Comparison of ENCODE assay signal across 8 mouse cellular contexts in genomic region chr17:29457795-29458560, GRCm38 (mm10). TPM values are rescaled to one million over a fixed set of nuclear protein-coding genes. Genes with fewer than 3 reads are reported as not detected.
DNase-seq lines count a peak whose midpoint lies in the region; ATAC-seq and TF ChIP-seq lines count a peak whose summit lies in the region.

No protein-coding gene starts in this region.

- intact Hi-C loops in gastrocnemius, postnatal 14 days (cut with DNase I; ENCODE audit: low total_unique reads) = no loop called here

- H3K4me3 ChIP-seq in ES-E14 (ENCODE audit: insufficient read depth in 1 of 2, low read depth in 1 of 2, low read length in 2 of 2, poor library complexity in 1 of 2, severe bottlenecking in 1 of 2) = no peak overlapping the region
- no peak overlapping the region for H3K4me3 ChIP-seq in hindbrain, postnatal 0 days (ENCODE audit: low read length)

- peaks cover 12 to 39% of the 10 kb centered on the region in 2 experiments for H3K4me1 ChIP-seq in ES-E14 (ENCODE audit: control insufficient read depth in 2 of 2, insufficient read depth in 2 of 2, low read length in 2 of 2, poor library complexity in 1 of 2)
- peaks cover 13% of the 10 kb centered on the region for H3K4me1 ChIP-seq in hindbrain, postnatal 0 days (ENCODE audit: insufficient read depth, low read length)

- ATAC-seq in hindbrain, postnatal 0 days = no peak

- WGBS in hindbrain, postnatal 0 days = 35% methylated on average over 11 of the region's 11 CpGs

- no peaks in the 10 kb centered on the region for H3K9me3 ChIP-seq in ES-E14 (ENCODE audit: control insufficient read depth, insufficient read depth, low read depth, low read length)
- H3K9me3 ChIP-seq in hindbrain, postnatal 0 days (ENCODE audit: low read length) = no peaks in the 10 kb centered on the region

- H3K27me3 ChIP-seq in hindbrain, postnatal 0 days (ENCODE audit: insufficient read depth, low read length) = no peaks in the 10 kb centered on the region

- peak overlapping the region; percentile 37; the same call in 1 of the 2 replicates for H3K9ac ChIP-seq in ES-E14 (ENCODE audit: insufficient read depth, low read depth, low read length, poor library complexity, severe bottlenecking)
- H3K9ac ChIP-seq in hindbrain, postnatal 0 days (replicated peaks; ENCODE audit: low read length) = 0 out of 2 replicates have a peak overlapping the region, but pooled peaks have one; percentile 10

- no peak for TF ChIP-seq CTCF in hindbrain, postnatal 0 days (IDR thresholded peaks at IDR 0.05; ENCODE audit: low read depth)

- in situ Hi-C loops in ES-E14 (cut with MboI; ENCODE audit: low sequenced_read_pairs in 2 of 2, unreplicated experiment in 2 of 2) = no loop called here

- H3K4me2 ChIP-seq in hindbrain, postnatal 0 days (ENCODE audit: low read depth, low read length) = no peak overlapping the region

- no peak for DNase-seq in ES-E14 (ENCODE audit: low read depth, low spot score)
- peak; percentile 78 to 91 for DNase-seq in adrenal gland, adult (ENCODE audit: inconsistent age in 2 of 2, low spot score in 1 of 2)
- DNase-seq in gastrocnemius, postnatal 14 days = peak; percentile 82
- DNase-seq in hindbrain, postnatal 0 days (ENCODE audit: low spot score) = no peak
- no peak for DNase-seq in cerebellum, adult 9-11 months
- no peak for DNase-seq in spleen, postnatal 10 days (ENCODE audit: low spot score in 2 of 2)
- DNase-seq in ovary, postnatal 10 days (ENCODE audit: low spot score) = no peak
- no peak for DNase-seq in ovary, postnatal 14 days (ENCODE audit: low spot score)

- peaks cover 4% of the 10 kb centered on the region; the same call in 1 of the 2 replicates for H3K36me3 ChIP-seq in ES-E14 (ENCODE audit: control insufficient read depth, insufficient read depth, low read length, poor library complexity, severe bottlenecking)
- H3K36me3 ChIP-seq in hindbrain, postnatal 0 days (ENCODE audit: insufficient read depth, low read length) = no peaks in the 10 kb centered on the region

- peak overlapping the region; percentile 11; the same call in 1 of the 2 replicates for H3K27ac ChIP-seq in ES-E14 (ENCODE audit: insufficient read depth, low read depth, low read length, poor library complexity, severe bottlenecking)
- no peak overlapping the region for H3K27ac ChIP-seq in hindbrain, postnatal 0 days

TF ChIP-seq in ES-E14, 5 proteins besides CTCF, POLR2A, EP300 and RAD21:
- TF ChIP-seq CHD2 (IDR thresholded peaks at IDR 0.05; ENCODE audit: low read depth, low read length) (no peak), MAFK (IDR thresholded peaks at IDR 0.05; ENCODE audit: insufficient read depth, low read depth, low read length) (no peak), ZNF384 (IDR thresholded peaks at IDR 0.05; ENCODE audit: low read depth, low read length) (no peak), ZC3H11A (IDR thresholded peaks at IDR 0.05; ENCODE audit: borderline replicate concordance, low read depth, low read length) (no peak), HCFC1 (IDR thresholded peaks at IDR 0.05; ENCODE audit: borderline replicate concordance, insufficient read depth, low read length) (no peak)

RNA-seq across cellular contexts. Expression of gene Pim1, which starts 32.6 kb away (rescaled TPM):
- total RNA-seq in ES-E14 (2012; rRNA removed) = 75.3 and 82.0 TPM in 2 replicates
- total RNA-seq in gastrocnemius, postnatal 14 days (2021) = 10 to 100 TPM; 17.6 to 18.2 TPM
- total RNA-seq in hindbrain, postnatal 0 days (2014; rRNA removed) = 15.4 and 18.9 TPM in 2 replicates
- polyA plus RNA-seq in hindbrain, postnatal 0 days (2015; fragmentation: Nextera tagmentation; extraction: Ambion mirVana) = 14.6 and 16.8 TPM in 2 replicates

Comparison
In these comparisons a context has a peak if more than half of its experiments do, and no peak if none do; other contexts are left out.
1. DNase-seq: peak in adrenal gland, adult (2 of 2) and gastrocnemius, postnatal 14 days (single experiment); none in ES-E14 (single experiment), hindbrain, postnatal 0 days (single experiment), cerebellum, adult 9-11 months (single experiment), spleen, postnatal 10 days (0 of 2), ovary, postnatal 10 days (single experiment) and ovary, postnatal 14 days (single experiment).